Mouse (Mus musculus): ENCODE results near the gene Eef1akmt2. TPM values are rescaled to one million over a fixed set of nuclear protein-coding genes. Genes with fewer than 3 reads are reported as not detected.

Eef1akmt2 gene
- polyA plus RNA-seq (2015; fragmentation: Nextera tagmentation; extraction: Ambion mirVana): 105 and 115 TPM in 2 replicates

- Histone ChIP-seq H3K4me1 (peaks cover 15% of the 10 kb centered on the region), H3K9me3 (replicated peaks) (no peaks in the 10 kb centered on the region), H3K27me3 (no peaks in the 10 kb centered on the region), H3K36me3 (ENCODE audit: poor library complexity, severe bottlenecking) (peaks cover 28% of the 10 kb centered on the region), H3K4me3 (peak within 1 kb of the TSS; percentile 85), H3K4me2 (peak within 1 kb of the TSS; percentile 70), H3K27ac (peak within 1 kb of the TSS; percentile 99), H3K9ac (peak within 1 kb of the TSS; percentile 95)
- 1% methylated on average over 36 of the region's 37 CpGs for WGBS
- ATAC-seq: peak; percentile 98
Measured at GRCm38 (mm10) chr7:132852173-132852844, at the start of gene Eef1akmt2. Eef1akmt2 (minus strand) TSS chr7:132852673.

GRCm38 (mm10) chr7:132900826-132901531 lies 48.5 kb upstream of the Eef1akmt2 start:
- 51% methylated on average over 2 of the region's 2 CpGs for WGBS
- H3K9me3 ChIP-seq (replicated peaks): peaks cover 6% of the 10 kb centered on the region
- H3K4me3 ChIP-seq: no peak overlapping the region
- H3K9ac ChIP-seq: no peak overlapping the region
- no peaks in the 10 kb centered on the region for H3K4me1 ChIP-seq
- no peaks in the 10 kb centered on the region for H3K36me3 ChIP-seq (ENCODE audit: poor library complexity, severe bottlenecking)
- no peak for ATAC-seq
- H3K4me2 ChIP-seq: no peak overlapping the region
- no peak overlapping the region for H3K27ac ChIP-seq
- no peaks in the 10 kb centered on the region for H3K27me3 ChIP-seq

DNA sequence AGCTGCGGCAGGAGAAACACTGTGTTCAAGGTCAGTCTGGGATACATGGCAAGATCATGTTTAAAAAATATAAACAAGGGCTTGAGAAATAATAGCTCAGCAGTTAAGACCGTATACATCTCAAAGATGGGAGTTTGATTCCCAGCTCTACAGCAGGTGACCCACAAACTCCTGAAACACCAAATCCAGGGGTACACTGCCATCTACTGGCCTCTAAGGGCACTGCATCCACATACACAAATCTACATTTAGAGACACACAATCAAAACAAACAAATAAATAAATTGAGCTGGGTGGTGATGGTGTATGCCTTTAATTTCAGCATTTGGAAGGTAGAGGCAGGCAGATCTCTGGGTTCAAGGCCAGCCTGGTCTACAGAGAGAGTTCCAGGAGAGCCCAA lies 45.8 kb upstream of the Eef1akmt2 start:
- ATAC-seq: no peak
- Histone ChIP-seq H3K9me3 (replicated peaks) (peaks cover 10% of the 10 kb centered on the region), H3K9ac (no peak overlapping the region), H3K4me2 (no peak overlapping the region), H3K36me3 (ENCODE audit: poor library complexity, severe bottlenecking) (no peaks in the 10 kb centered on the region), H3K4me1 (peaks cover 4% of the 10 kb centered on the region; the same call in 1 of the 2 replicates), H3K27ac (no peak overlapping the region), H3K4me3 (no peak overlapping the region), H3K27me3 (no peaks in the 10 kb centered on the region)
- WGBS: 88% methylated on average over 2 of the region's 2 CpGs

DNA sequence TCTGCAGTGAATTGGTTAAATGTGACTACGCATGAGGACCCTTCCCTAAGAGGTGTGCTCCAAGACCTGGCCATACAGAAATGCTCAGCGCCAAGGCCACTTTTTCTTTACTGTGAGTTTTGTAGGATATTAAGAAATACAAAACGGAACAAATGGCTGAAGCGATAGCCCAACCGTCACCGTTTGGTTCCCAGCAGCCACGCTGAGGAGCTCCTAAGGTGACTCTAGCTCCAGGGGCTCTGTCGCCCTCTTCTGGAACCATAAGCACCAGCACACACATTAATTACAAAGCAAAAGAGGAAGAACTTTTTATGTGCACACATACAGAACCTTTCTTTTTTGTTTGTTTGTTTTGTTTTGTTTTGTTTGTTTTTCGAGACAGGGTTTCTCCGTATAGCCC lies 44.8 kb upstream of the Eef1akmt2 start:
- Histone ChIP-seq H3K4me1 (peaks cover 4% of the 10 kb centered on the region; the same call in 1 of the 2 replicates), H3K9me3 (replicated peaks) (peaks cover 10% of the 10 kb centered on the region), H3K27me3 (no peaks in the 10 kb centered on the region), H3K27ac (no peak overlapping the region), H3K36me3 (ENCODE audit: poor library complexity, severe bottlenecking) (no peaks in the 10 kb centered on the region), H3K9ac (no peak overlapping the region), H3K4me3 (no peak overlapping the region), H3K4me2 (no peak overlapping the region)
- ATAC-seq: no peak
- 83% methylated on average over 10 of the region's 10 CpGs for WGBS

DNA sequence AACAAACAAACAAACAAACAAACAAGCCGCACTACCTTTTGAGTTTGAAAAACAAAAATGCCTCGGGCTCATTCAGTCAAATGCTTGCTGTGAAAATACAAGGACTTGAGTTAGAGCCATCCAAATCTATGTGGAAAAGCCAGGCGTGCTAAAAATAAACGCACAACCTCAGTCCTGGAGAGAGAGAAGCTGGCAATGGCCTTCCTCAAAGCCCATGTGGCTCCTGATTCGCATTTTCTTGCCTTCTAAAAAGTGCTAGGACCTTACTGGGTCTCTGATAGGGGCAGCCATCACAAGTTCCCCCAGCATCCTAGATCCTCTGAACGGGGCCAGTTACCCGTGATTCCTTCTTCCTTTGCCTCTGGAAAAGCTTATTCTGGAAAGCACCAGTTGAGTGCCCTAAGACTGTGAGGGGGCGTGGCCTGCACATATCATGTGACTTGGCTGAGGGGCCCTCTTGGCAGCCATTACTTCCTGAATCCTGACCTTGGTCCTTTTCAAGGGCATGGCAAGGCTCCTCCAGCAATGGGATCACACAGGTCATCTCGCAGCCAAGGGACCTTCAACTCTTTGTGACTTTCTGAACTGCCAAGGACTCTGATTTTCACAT lies 43.8 kb upstream of the Eef1akmt2 start:
- WGBS: 90% methylated on average over 9 of the region's 9 CpGs

GRCm38 (mm10) chr7:132894841-132895555 lies 42.5 kb upstream of the Eef1akmt2 start:
- Histone ChIP-seq H3K4me2 (no peak overlapping the region), H3K9me3 (replicated peaks) (peaks cover 10% of the 10 kb centered on the region), H3K27ac (no peak overlapping the region), H3K4me1 (peaks cover 4% of the 10 kb centered on the region; the same call in 1 of the 2 replicates), H3K9ac (no peak overlapping the region), H3K36me3 (ENCODE audit: poor library complexity, severe bottlenecking) (no peaks in the 10 kb centered on the region), H3K4me3 (no peak overlapping the region), H3K27me3 (no peaks in the 10 kb centered on the region)
- WGBS: 69% methylated on average over 7 of the region's 7 CpGs
- ATAC-seq: no peak

More for the DNA sequence above, 43.8 kb upstream of the Eef1akmt2 start:
- Histone ChIP-seq H3K4me2 (no peak overlapping the region), H3K4me3 (no peak overlapping the region), H3K27me3 (no peaks in the 10 kb centered on the region), H3K4me1 (peaks cover 4% of the 10 kb centered on the region; the same call in 1 of the 2 replicates), H3K9ac (no peak overlapping the region), H3K36me3 (ENCODE audit: poor library complexity, severe bottlenecking) (no peaks in the 10 kb centered on the region), H3K27ac (no peak overlapping the region), H3K9me3 (replicated peaks) (peaks cover 10% of the 10 kb centered on the region)
- ATAC-seq: no peak

DNA sequence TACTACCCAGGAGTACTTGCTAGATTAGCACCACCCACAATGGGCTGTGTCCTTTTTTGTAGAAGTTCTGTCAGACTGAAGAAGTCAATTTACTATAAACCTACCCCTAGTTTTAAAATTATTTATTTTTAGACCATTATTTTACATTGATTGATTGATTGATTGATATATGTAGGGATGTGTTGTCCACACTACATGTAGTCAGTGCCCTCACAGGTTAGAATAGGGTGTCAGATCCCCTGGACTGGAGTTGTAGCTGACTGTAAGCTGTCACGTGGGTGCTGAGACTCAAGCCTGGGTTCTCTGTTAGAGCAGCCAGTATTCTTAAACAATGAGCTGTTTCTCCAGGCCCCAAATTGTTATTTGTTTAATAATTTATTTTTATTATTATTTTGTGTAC lies 40.9 kb upstream of the Eef1akmt2 start:
- H3K4me1 ChIP-seq: peaks cover 4% of the 10 kb centered on the region; the same call in 1 of the 2 replicates
- H3K9ac ChIP-seq: no peak overlapping the region
- H3K36me3 ChIP-seq (ENCODE audit: poor library complexity, severe bottlenecking): no peaks in the 10 kb centered on the region
- peaks cover 10% of the 10 kb centered on the region for H3K9me3 ChIP-seq (replicated peaks)
- no peak overlapping the region for H3K4me3 ChIP-seq
- H3K27ac ChIP-seq: no peak overlapping the region
- no peak overlapping the region for H3K4me2 ChIP-seq
- WGBS: 83% methylated on average over 1 of the region's 1 CpGs
- H3K27me3 ChIP-seq: no peaks in the 10 kb centered on the region
- ATAC-seq: no peak

- no peaks in the 10 kb centered on the region for H3K36me3 ChIP-seq (ENCODE audit: poor library complexity, severe bottlenecking)
- ATAC-seq: no peak
- WGBS: 88% methylated on average over 7 of the region's 7 CpGs
Measured at GRCm38 (mm10) chr7:132892806-132893205, 40.3 kb upstream of the Eef1akmt2 start.

DNA sequence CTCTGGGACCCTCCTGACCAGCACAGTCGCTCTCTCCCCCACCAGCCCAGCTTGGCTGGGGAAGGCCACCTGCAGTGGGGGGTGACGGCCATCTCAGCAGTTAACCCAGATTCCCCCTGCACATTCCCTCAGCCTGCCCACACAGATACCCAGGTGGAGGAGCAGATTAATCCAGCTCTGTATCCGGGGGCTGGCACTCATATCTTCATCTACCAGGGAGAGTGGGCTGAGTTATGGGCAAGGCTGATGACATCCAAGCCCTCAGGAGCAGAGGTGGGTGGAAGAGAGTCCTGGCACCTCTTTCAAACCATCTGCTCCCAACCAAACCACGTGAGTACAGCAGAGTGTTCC lies 39.8 kb upstream of the Eef1akmt2 start:
- Histone ChIP-seq H3K27ac (no peak overlapping the region), H3K4me3 (no peak overlapping the region), H3K36me3 (ENCODE audit: poor library complexity, severe bottlenecking) (no peaks in the 10 kb centered on the region), H3K9me3 (replicated peaks) (peaks cover 4% of the 10 kb centered on the region; the same call in 1 of the 2 replicates), H3K4me2 (no peak overlapping the region), H3K9ac (no peak overlapping the region), H3K4me1 (peaks cover 4% of the 10 kb centered on the region; the same call in 1 of the 2 replicates), H3K27me3 (no peaks in the 10 kb centered on the region)
- ATAC-seq: no peak
- 79% methylated on average over 4 of the region's 4 CpGs for WGBS

More at GRCm38 (mm10) chr7:132892806-132893205, 40.3 kb upstream of the Eef1akmt2 start:
- Histone ChIP-seq H3K9me3 (replicated peaks) (peaks cover 4% of the 10 kb centered on the region; the same call in 1 of the 2 replicates), H3K4me2 (no peak overlapping the region), H3K27me3 (no peaks in the 10 kb centered on the region), H3K27ac (no peak overlapping the region), H3K9ac (no peak overlapping the region), H3K4me1 (peaks cover 4% of the 10 kb centered on the region; the same call in 1 of the 2 replicates), H3K4me3 (no peak overlapping the region)

DNA sequence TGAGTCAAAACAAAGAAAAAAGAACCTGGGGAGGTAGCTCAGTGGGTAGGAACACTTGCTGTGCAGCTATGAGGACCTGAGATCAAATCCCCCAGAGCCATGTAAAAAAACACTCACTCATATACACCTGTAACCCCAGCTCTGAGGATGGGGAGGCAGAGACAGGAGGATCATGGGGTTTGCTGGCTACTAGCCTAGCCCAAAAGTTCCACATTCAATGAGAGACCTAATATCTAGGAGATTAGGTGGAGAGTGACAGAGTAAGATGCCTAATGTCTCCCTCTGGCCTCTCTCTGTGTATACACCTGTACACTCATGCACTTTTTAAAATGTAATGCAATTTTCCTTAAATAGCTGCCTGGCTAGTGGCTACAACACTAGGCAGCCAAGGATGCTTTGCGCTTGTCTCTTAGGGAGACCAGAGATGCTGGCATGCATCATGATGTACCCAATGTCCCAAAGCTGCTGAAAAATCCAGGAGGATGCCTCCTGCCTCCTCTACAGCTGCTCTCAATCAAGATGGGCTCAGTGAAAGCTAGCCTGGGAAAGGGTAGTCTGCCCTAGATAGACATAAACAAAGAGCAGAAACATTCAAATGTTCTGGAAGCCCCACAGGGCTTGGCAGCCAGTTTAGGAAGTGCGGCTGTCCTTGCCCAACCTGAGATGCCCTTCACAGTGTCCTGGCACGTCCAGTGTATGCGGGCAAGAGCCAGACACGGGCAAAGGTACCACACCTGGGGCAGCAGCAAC lies 39.3 kb upstream of the Eef1akmt2 start:
- 85% methylated on average over 5 of the region's 5 CpGs for WGBS
- ATAC-seq: no peak
- Histone ChIP-seq H3K4me3 (no peak overlapping the region), H3K36me3 (ENCODE audit: poor library complexity, severe bottlenecking) (no peaks in the 10 kb centered on the region), H3K9ac (no peak overlapping the region), H3K27me3 (no peaks in the 10 kb centered on the region), H3K4me1 (peaks cover 4% of the 10 kb centered on the region; the same call in 1 of the 2 replicates), H3K4me2 (no peak overlapping the region), H3K27ac (no peak overlapping the region), H3K9me3 (replicated peaks) (0 out of 2 replicates have a peak, but pooled peaks cover 4% of the 10 kb centered on the region)

GRCm38 (mm10) chr7:132890201-132890600 lies 37.7 kb upstream of the Eef1akmt2 start:
- 91% methylated on average over 5 of the region's 5 CpGs for WGBS
- Histone ChIP-seq H3K27ac (no peak overlapping the region), H3K27me3 (no peaks in the 10 kb centered on the region), H3K9ac (no peak overlapping the region), H3K36me3 (ENCODE audit: poor library complexity, severe bottlenecking) (peaks cover 6% of the 10 kb centered on the region), H3K4me3 (no peak overlapping the region), H3K4me1 (peaks cover 3% of the 10 kb centered on the region; the same call in 1 of the 2 replicates), H3K4me2 (no peak overlapping the region), H3K9me3 (replicated peaks) (0 out of 2 replicates have a peak, but pooled peaks cover 4% of the 10 kb centered on the region)
- no peak for ATAC-seq

Measured in forebrain, embryonic 13.5 days (tissue).